Mouse (Mus musculus): ENCODE measurements around the gene Ly6g6e.
"Not testable (repeated sequence)": the region's sequence is repeated elsewhere in the genome, so short reads cannot be mapped to it uniquely, and the experiment has no call there.

The Ly6g6e gene

GRCm38 (mm10) chr17:35115046-35116019 is 38.6 kb downstream of the Ly6g6e start, which contains the start of gene Ly6g5b:
Ly6g5b (minus strand) TSS chr17:35115428.
- Histone ChIP-seq H3K27me3 (ENCODE audit: insufficient read depth, low read length) (no peaks in the 10 kb centered on the region), H3K4me3 (replicated peaks; ENCODE audit: low read length) (no peak within 1 kb of the TSS), H3K9me3 (ENCODE audit: low read length) (no peaks in the 10 kb centered on the region), H3K36me3 (ENCODE audit: insufficient read depth, low read length) (peaks cover 62% of the 10 kb centered on the region), H3K4me1 (replicated peaks; ENCODE audit: low read depth, low read length) (peaks cover 61% of the 10 kb centered on the region)
- no peak for TF ChIP-seq CTCF (conservative IDR thresholded peaks at IDR 0.05; ENCODE audit: low read length)

- Histone ChIP-seq H3K9me3 (ENCODE audit: low read length) (no peaks in the 10 kb centered on the region), H3K27me3 (ENCODE audit: insufficient read depth, low read length) (no peaks in the 10 kb centered on the region), H3K4me3 (replicated peaks; ENCODE audit: low read length) (peak overlapping the region; percentile 98), H3K4me1 (replicated peaks; ENCODE audit: low read depth, low read length) (peaks cover 60% of the 10 kb centered on the region), H3K36me3 (ENCODE audit: insufficient read depth, low read length) (peaks cover 68% of the 10 kb centered on the region)
- TF ChIP-seq POU5F1 (IDR thresholded peaks at IDR 0.05; ENCODE audit: borderline replicate concordance, low read length) (no peak), CTCF (conservative IDR thresholded peaks at IDR 0.05; ENCODE audit: low read length) (no peak), NANOG (IDR thresholded peaks at IDR 0.05; ENCODE audit: borderline replicate concordance, low read length) (no peak)
Observed at GRCm38 (mm10) chr17:35120745-35121142, 44.0 kb downstream of the Ly6g6e start.

GRCm38 (mm10) chr17:35121143-35121799 is 44.6 kb downstream of the Ly6g6e start, which contains the start of gene Gpank1:
Gpank1 (plus strand) TSS chr17:35121455.
- no peak for TF ChIP-seq CTCF (conservative IDR thresholded peaks at IDR 0.05; ENCODE audit: low read length)
- TF ChIP-seq NANOG (IDR thresholded peaks at IDR 0.05; ENCODE audit: borderline replicate concordance, low read length), result no peak
- no peak for TF ChIP-seq POU5F1 (IDR thresholded peaks at IDR 0.05; ENCODE audit: borderline replicate concordance, low read length)
- Histone ChIP-seq H3K9me3 (ENCODE audit: low read length) (no peaks in the 10 kb centered on the region), H3K4me3 (replicated peaks; ENCODE audit: low read length) (peak within 1 kb of the TSS; percentile 98), H3K4me1 (replicated peaks; ENCODE audit: low read depth, low read length) (peaks cover 55% of the 10 kb centered on the region), H3K36me3 (ENCODE audit: insufficient read depth, low read length) (peaks cover 63% of the 10 kb centered on the region), H3K27me3 (ENCODE audit: insufficient read depth, low read length) (no peaks in the 10 kb centered on the region)

GRCm38 (mm10) chr17:35121871-35122303 is 45.2 kb downstream of the Ly6g6e start, which contains the start of gene Csnk2b:
Csnk2b (minus strand) TSS chr17:35122053.
- TF ChIP-seq NANOG (IDR thresholded peaks at IDR 0.05; ENCODE audit: borderline replicate concordance, low read length) (no peak), CTCF (conservative IDR thresholded peaks at IDR 0.05; ENCODE audit: low read length) (no peak), POU5F1 (IDR thresholded peaks at IDR 0.05; ENCODE audit: borderline replicate concordance, low read length) (no peak)

GRCm38 (mm10) chr17:35123287-35123686 is 46.6 kb downstream of the Ly6g6e start:
- Histone ChIP-seq H3K36me3 (ENCODE audit: insufficient read depth, low read length) (peaks cover 48% of the 10 kb centered on the region), H3K4me1 (replicated peaks; ENCODE audit: low read depth, low read length) (peaks cover 59% of the 10 kb centered on the region), H3K27me3 (ENCODE audit: insufficient read depth, low read length) (peaks cover 12% of the 10 kb centered on the region)
- H3K4me3 ChIP-seq (replicated peaks; ENCODE audit: low read length); H3K9me3 ChIP-seq (ENCODE audit: low read length): not testable (repeated sequence)

More at GRCm38 (mm10) chr17:35121871-35122303, 45.2 kb downstream of the Ly6g6e start, which contains the start of gene Csnk2b:
- peak within 1 kb of the TSS; percentile 98 for H3K4me3 ChIP-seq (replicated peaks; ENCODE audit: low read length)
- H3K9me3 ChIP-seq (ENCODE audit: low read length), result no peaks in the 10 kb centered on the region
- H3K27me3 ChIP-seq (ENCODE audit: insufficient read depth, low read length), result peaks cover 5% of the 10 kb centered on the region
- H3K4me1 ChIP-seq (replicated peaks; ENCODE audit: low read depth, low read length), result peaks cover 57% of the 10 kb centered on the region
- peaks cover 58% of the 10 kb centered on the region for H3K36me3 ChIP-seq (ENCODE audit: insufficient read depth, low read length)

- peaks cover 52% of the 10 kb centered on the region for H3K4me1 ChIP-seq (replicated peaks; ENCODE audit: low read depth, low read length)
- not testable (repeated sequence) for H3K9me3 ChIP-seq (ENCODE audit: low read length); H3K4me3 ChIP-seq (replicated peaks; ENCODE audit: low read length)
- peaks cover 37% of the 10 kb centered on the region for H3K36me3 ChIP-seq (ENCODE audit: insufficient read depth, low read length)
- H3K27me3 ChIP-seq (ENCODE audit: insufficient read depth, low read length), result peaks cover 12% of the 10 kb centered on the region
Observed at GRCm38 (mm10) chr17:35124261-35124896, 47.7 kb downstream of the Ly6g6e start.

- H3K4me1 ChIP-seq (replicated peaks; ENCODE audit: low read depth, low read length), result peaks cover 48% of the 10 kb centered on the region
- no peaks in the 10 kb centered on the region for H3K9me3 ChIP-seq (ENCODE audit: low read length)
- peaks cover 30% of the 10 kb centered on the region for H3K36me3 ChIP-seq (ENCODE audit: insufficient read depth, low read length)
- TF ChIP-seq POU5F1 (IDR thresholded peaks at IDR 0.05; ENCODE audit: borderline replicate concordance, low read length), result no peak
- no peak for TF ChIP-seq NANOG (IDR thresholded peaks at IDR 0.05; ENCODE audit: borderline replicate concordance, low read length)
- no peak for TF ChIP-seq CTCF (conservative IDR thresholded peaks at IDR 0.05; ENCODE audit: low read length)
- H3K27me3 ChIP-seq (ENCODE audit: insufficient read depth, low read length), result peaks cover 12% of the 10 kb centered on the region
- H3K4me3 ChIP-seq (replicated peaks; ENCODE audit: low read length), result 0 out of 2 replicates have a peak overlapping the region, but pooled peaks have one; percentile 75
Observed at GRCm38 (mm10) chr17:35125081-35125480, 48.4 kb downstream of the Ly6g6e start.

- TF ChIP-seq POU5F1 (IDR thresholded peaks at IDR 0.05; ENCODE audit: borderline replicate concordance, low read length) (no peak), NANOG (IDR thresholded peaks at IDR 0.05; ENCODE audit: borderline replicate concordance, low read length) (no peak), CTCF (conservative IDR thresholded peaks at IDR 0.05; ENCODE audit: low read length) (no peak)
- peaks cover 48% of the 10 kb centered on the region for H3K4me1 ChIP-seq (replicated peaks; ENCODE audit: low read depth, low read length)
- peaks cover 29% of the 10 kb centered on the region for H3K36me3 ChIP-seq (ENCODE audit: insufficient read depth, low read length)
- peak overlapping the region; percentile 75; the same call in 1 of the 2 replicates for H3K4me3 ChIP-seq (replicated peaks; ENCODE audit: low read length)
- H3K27me3 ChIP-seq (ENCODE audit: insufficient read depth, low read length), result peaks cover 12% of the 10 kb centered on the region
- no peaks in the 10 kb centered on the region for H3K9me3 ChIP-seq (ENCODE audit: low read length)
Observed at GRCm38 (mm10) chr17:35125578-35125977, 48.9 kb downstream of the Ly6g6e start.
